Mouse (Mus musculus) heart, adult 2 months (tissue): ENCODE results near the gene Gm20388.

ENCODE experiments used
- CTCF ChIP-seq: fragments of 200-600 bp; IDR thresholded peaks from 2 replicates; pipeline ENCODE4 v1.8.1; 2022; ENCODE audit warnings: antibody characterized with exemption, mild to moderate bottlenecking, moderate library complexity
- EP300 ChIP-seq: fragments of 200-500 bp; IDR thresholded peaks from 2 replicates; pipeline ENCODE4 v1.6.1; 2011; ENCODE audit warnings: low read depth, low read length, control low read depth; ENCODE audit not compliant: insufficient read depth

GRCm38 (mm10) chr8:122423217-122423616, 2512.6 kb downstream of the Gm20388 start:
- TF ChIP-seq CTCF (no peak), EP300 (no peak)
